ENCODE assay signal across 8 mouse cellular contexts in the genomic region with DNA sequence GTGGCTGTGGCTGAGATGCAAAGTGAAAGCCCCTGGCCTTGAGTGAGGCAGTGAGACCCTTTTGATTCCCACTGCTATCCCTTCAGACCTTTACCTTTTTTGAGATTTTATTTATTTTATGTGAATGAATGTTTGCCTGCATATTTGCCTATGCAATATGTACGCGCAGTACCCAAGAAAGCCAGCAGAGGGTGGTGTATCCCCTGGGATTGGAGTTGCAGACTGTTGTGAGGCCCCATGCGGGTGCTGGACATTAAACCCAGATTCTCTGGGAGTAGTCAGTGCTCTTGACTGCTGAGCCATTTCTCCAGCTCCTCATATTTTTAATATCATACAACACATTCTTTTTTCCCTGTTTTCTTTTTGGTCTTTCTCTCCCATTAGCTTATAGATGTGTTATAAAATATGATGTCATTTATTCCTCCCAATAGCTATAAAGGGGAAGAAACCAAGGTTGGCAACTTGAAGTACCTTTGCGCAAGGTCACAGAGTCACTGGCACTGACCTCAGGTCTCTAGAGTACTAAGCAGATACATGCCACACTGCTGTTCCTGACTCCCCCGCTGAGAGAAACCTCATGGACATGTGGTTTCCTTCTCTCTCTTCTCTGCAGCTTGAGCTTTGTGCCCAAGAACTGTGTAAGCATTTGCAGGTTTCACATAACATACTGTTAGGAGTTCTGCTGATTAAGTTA. TPM values are rescaled to one million over a fixed set of nuclear protein-coding genes. Genes with fewer than 3 reads are reported as not detected.
DNase-seq lines count a peak whose midpoint lies in the region; ATAC-seq and TF ChIP-seq lines count a peak whose summit lies in the region.

No protein-coding gene starts in this region.

- H3K4me1 ChIP-seq in bone marrow, adult 2 months (ENCODE audit: control insufficient read depth, insufficient read depth, low read length) = peaks cover 4% of the 10 kb centered on the region; the same call in 1 of the 2 replicates

- peak; percentile 73 for TF ChIP-seq CTCF in bone marrow, adult 2 months (IDR thresholded peaks at IDR 0.05; ENCODE audit: control insufficient read depth, insufficient read depth, low read length)

- peak; percentile 41 for DNase-seq in gastrocnemius, adult 18-20 months (ENCODE audit: low spot score)
- DNase-seq in gastrocnemius, postnatal 25 days = no peak
- DNase-seq in ovary, postnatal 14 days (ENCODE audit: low spot score) = peak; percentile 52
- DNase-seq in ovary, postnatal 10 days (ENCODE audit: low spot score) = no peak
- DNase-seq in heart, postnatal 4 days = peak; percentile 72
- DNase-seq in thymus, postnatal 36 days = peak; percentile 63 to 75

- no peak for TF ChIP-seq POLR2A in bone marrow, adult 2 months (IDR thresholded peaks at IDR 0.05; ENCODE audit: borderline replicate concordance, control insufficient read depth, low read depth, low read length)

- no peak overlapping the region for H3K4me3 ChIP-seq in bone marrow, adult 2 months (replicated peaks; ENCODE audit: control insufficient read depth, low read depth, low read length)

- peak; percentile 54; the same call in 1 of the 2 replicates for ATAC-seq in megakaryocyte-erythroid progenitor cell, adult 5-6 weeks (replicated peaks; ENCODE audit: low FRiP score, low TSS enrichment, poor library complexity, severe bottlenecking)

- 64% methylated on average over 5 of the region's 5 CpGs for WGBS in bone marrow, adult 2 months

- no peak overlapping the region for H3K27ac ChIP-seq in bone marrow, adult 2 months (ENCODE audit: control insufficient read depth, insufficient read depth, low read depth, low read length, poor library complexity)

RNA-seq across cellular contexts. Expression of gene Rflnb, which starts 58.5 kb away (rescaled TPM):
- 10 to 100 TPM; 10.9 to 16.1 TPM for total RNA-seq in gastrocnemius, adult 18-20 months (2021)
- total RNA-seq in gastrocnemius, postnatal 25 days (2021) = 10 to 100 TPM; 22.5 to 34.6 TPM
- polyA plus RNA-seq in bone marrow, adult 2 months (2011; ENCODE audit: insufficient read depth, insufficient read length, low replicate concordance, missing spikeins) = 14.2 and 30.8 TPM in 2 replicates
- total RNA-seq in heart, postnatal 4 days (2021) = 10 to 100 TPM; 37.3 to 42.1 TPM
- 1.2 TPM in 1 of 2 replicates, not detected in the other for total RNA-seq in megakaryocyte-erythroid progenitor cell, adult 5-6 weeks (2014; fragmentation: Nextera tagmentation)
- 0.95 and 1.5 TPM in 2 replicates for total RNA-seq in megakaryocyte-erythroid progenitor cell, adult 5-6 weeks (2017)

Comparison
In these comparisons a context has a peak if more than half of its experiments do, and no peak if none do; other contexts are left out.
1. DNase-seq: peak in gastrocnemius, adult 18-20 months (single experiment), ovary, postnatal 14 days (single experiment), heart, postnatal 4 days (single experiment) and thymus, postnatal 36 days (2 of 2); none in gastrocnemius, postnatal 25 days (single experiment) and ovary, postnatal 10 days (single experiment).
2. RNA of gene Rflnb, which starts 58.5 kb away (total RNA-seq): 37.3 to 42.1 TPM in heart, postnatal 4 days, 22.5 to 34.6 TPM in gastrocnemius, postnatal 25 days and 10.9 to 16.1 TPM in gastrocnemius, adult 18-20 months; 0.95 to 1.5 TPM in megakaryocyte-erythroid progenitor cell, adult 5-6 weeks; every median in the first group is over 4 times any median in the second.